Mouse (Mus musculus): Measurements from ENCODE around the gene Fmnl2. TPM values are rescaled to one million over a fixed set of nuclear protein-coding genes. Genes with fewer than 3 reads are reported as not detected.

The Fmnl2 gene
- polyA plus RNA-seq, 1 experiment from 2014 or later, result 7.3 TPM

- no peak overlapping the region for H3K4me3 ChIP-seq
- no peaks in the 10 kb centered on the region for H3K9me3 ChIP-seq
- peaks cover 45% of the 10 kb centered on the region for H3K4me1 ChIP-seq
- H3K27ac ChIP-seq (replicated peaks), result peak overlapping the region; percentile 35; the same call in 1 of the 2 replicates
- no peak for DNase-seq (ENCODE audit: low spot score)
- WGBS, result 46% methylated on average over 10 of the region's 10 CpGs
- H3K27me3 ChIP-seq (replicated peaks; ENCODE audit: low read depth, poor library complexity, severe bottlenecking), result no peaks in the 10 kb centered on the region
- H3K36me3 ChIP-seq (replicated peaks), result no peaks in the 10 kb centered on the region
Measured at GRCm38 (mm10) chr2:52927858-52928301, 70.2 kb downstream of the Fmnl2 start.

GRCm38 (mm10) chr2:52928401-52928800, 70.7 kb downstream of the Fmnl2 start:
- H3K27ac ChIP-seq (replicated peaks), result 0 out of 2 replicates have a peak overlapping the region, but pooled peaks have one; percentile 35
- H3K27me3 ChIP-seq (replicated peaks; ENCODE audit: low read depth, poor library complexity, severe bottlenecking), result no peaks in the 10 kb centered on the region
- DNase-seq (ENCODE audit: low spot score), result no peak
- peaks cover 45% of the 10 kb centered on the region for H3K4me1 ChIP-seq
- no peak overlapping the region for H3K4me3 ChIP-seq
- no peaks in the 10 kb centered on the region for H3K36me3 ChIP-seq (replicated peaks)
- 61% methylated on average over 3 of the region's 3 CpGs for WGBS
- no peaks in the 10 kb centered on the region for H3K9me3 ChIP-seq

GRCm38 (mm10) chr2:52930106-52930868, 72.6 kb downstream of the Fmnl2 start:
- DNase-seq (ENCODE audit: low spot score), result no peak
- no peaks in the 10 kb centered on the region for H3K36me3 ChIP-seq (replicated peaks)
- 82% methylated on average over 5 of the region's 5 CpGs for WGBS
- H3K27me3 ChIP-seq (replicated peaks; ENCODE audit: low read depth, poor library complexity, severe bottlenecking), result no peaks in the 10 kb centered on the region
- no peaks in the 10 kb centered on the region for H3K9me3 ChIP-seq
- peaks cover 37% of the 10 kb centered on the region for H3K4me1 ChIP-seq
- no peak overlapping the region for H3K4me3 ChIP-seq
- no peak overlapping the region for H3K27ac ChIP-seq (replicated peaks)

- DNase-seq (ENCODE audit: low spot score), result no peak
- no peak overlapping the region for H3K4me3 ChIP-seq
- 85% methylated on average over 2 of the region's 2 CpGs for WGBS
Measured at GRCm38 (mm10) chr2:52931315-52931714, 73.7 kb downstream of the Fmnl2 start.

GRCm38 (mm10) chr2:52935906-52936305, 78.2 kb downstream of the Fmnl2 start:
- no peaks in the 10 kb centered on the region for H3K36me3 ChIP-seq (replicated peaks)
- no peak overlapping the region for H3K27ac ChIP-seq (replicated peaks)
- 87% methylated on average over 6 of the region's 6 CpGs for WGBS
- no peaks in the 10 kb centered on the region for H3K9me3 ChIP-seq
- peaks cover 37% of the 10 kb centered on the region for H3K4me1 ChIP-seq
- H3K27me3 ChIP-seq (replicated peaks; ENCODE audit: low read depth, poor library complexity, severe bottlenecking), result no peaks in the 10 kb centered on the region
- no peak overlapping the region for H3K4me3 ChIP-seq
- no peak for DNase-seq (ENCODE audit: low spot score)

More at GRCm38 (mm10) chr2:52931315-52931714, 73.7 kb downstream of the Fmnl2 start:
- Histone ChIP-seq H3K4me1 (peaks cover 37% of the 10 kb centered on the region), H3K9me3 (no peaks in the 10 kb centered on the region), H3K36me3 (replicated peaks) (no peaks in the 10 kb centered on the region), H3K27ac (replicated peaks) (no peak overlapping the region), H3K27me3 (replicated peaks; ENCODE audit: low read depth, poor library complexity, severe bottlenecking) (no peaks in the 10 kb centered on the region)

- WGBS, result 21% methylated on average over 6 of the region's 6 CpGs
- H3K9me3 ChIP-seq, result no peaks in the 10 kb centered on the region
- DNase-seq (ENCODE audit: low spot score), result peak; percentile 30
- H3K36me3 ChIP-seq (replicated peaks), result no peaks in the 10 kb centered on the region
- H3K4me3 ChIP-seq, result no peak overlapping the region
- 0 out of 2 replicates have a peak overlapping the region, but pooled peaks have one; percentile 30 for H3K27ac ChIP-seq (replicated peaks)
- H3K27me3 ChIP-seq (replicated peaks; ENCODE audit: low read depth, poor library complexity, severe bottlenecking), result no peaks in the 10 kb centered on the region
- peaks cover 38% of the 10 kb centered on the region for H3K4me1 ChIP-seq
Measured at GRCm38 (mm10) chr2:52938351-52939074, 80.9 kb downstream of the Fmnl2 start.

GRCm38 (mm10) chr2:52943644-52944423, 86.2 kb downstream of the Fmnl2 start:
- Histone ChIP-seq H3K9me3 (no peaks in the 10 kb centered on the region), H3K27me3 (replicated peaks; ENCODE audit: low read depth, poor library complexity, severe bottlenecking) (no peaks in the 10 kb centered on the region), H3K4me1 (peaks cover 54% of the 10 kb centered on the region), H3K27ac (replicated peaks) (peak overlapping the region; percentile 5), H3K36me3 (replicated peaks) (peaks cover 9% of the 10 kb centered on the region), H3K4me3 (no peak overlapping the region)
- DNase-seq (ENCODE audit: low spot score), result no peak
- 74% methylated on average over 9 of the region's 9 CpGs for WGBS

- H3K4me1 ChIP-seq, result peaks cover 46% of the 10 kb centered on the region
- 84% methylated on average over 5 of the region's 5 CpGs for WGBS
- H3K27ac ChIP-seq (replicated peaks), result no peak overlapping the region; the same call in 1 of the 2 replicates
- H3K27me3 ChIP-seq (replicated peaks; ENCODE audit: low read depth, poor library complexity, severe bottlenecking), result no peaks in the 10 kb centered on the region
- no peak for DNase-seq (ENCODE audit: low spot score)
- no peaks in the 10 kb centered on the region for H3K9me3 ChIP-seq
- H3K36me3 ChIP-seq (replicated peaks), result peaks cover 13% of the 10 kb centered on the region
- H3K4me3 ChIP-seq, result no peak overlapping the region
Measured at GRCm38 (mm10) chr2:52944594-52944993, 86.9 kb downstream of the Fmnl2 start.

GRCm38 (mm10) chr2:52946074-52946473, 88.4 kb downstream of the Fmnl2 start:
- Histone ChIP-seq H3K9me3 (no peaks in the 10 kb centered on the region), H3K36me3 (replicated peaks) (peaks cover 13% of the 10 kb centered on the region), H3K4me1 (peaks cover 47% of the 10 kb centered on the region), H3K27ac (replicated peaks) (peak overlapping the region; percentile 67), H3K4me3 (no peak overlapping the region), H3K27me3 (replicated peaks; ENCODE audit: low read depth, poor library complexity, severe bottlenecking) (no peaks in the 10 kb centered on the region)
- 45% methylated on average over 2 of the region's 2 CpGs for WGBS
- no peak for DNase-seq (ENCODE audit: low spot score)

- no peak overlapping the region for H3K4me3 ChIP-seq
- H3K27me3 ChIP-seq (replicated peaks; ENCODE audit: low read depth, poor library complexity, severe bottlenecking), result no peaks in the 10 kb centered on the region
- WGBS, result 41% methylated on average over 11 of the region's 11 CpGs
- H3K27ac ChIP-seq (replicated peaks), result no peak overlapping the region
- DNase-seq (ENCODE audit: low spot score), result no peak
- peaks cover 13% of the 10 kb centered on the region for H3K36me3 ChIP-seq (replicated peaks)
- H3K9me3 ChIP-seq, result no peaks in the 10 kb centered on the region
- peaks cover 49% of the 10 kb centered on the region for H3K4me1 ChIP-seq
Measured at GRCm38 (mm10) chr2:52946524-52947186, 89.0 kb downstream of the Fmnl2 start.

GRCm38 (mm10) chr2:52948406-52948805, 90.7 kb downstream of the Fmnl2 start:
- H3K4me3 ChIP-seq, result no peak overlapping the region
- H3K4me1 ChIP-seq, result peaks cover 48% of the 10 kb centered on the region
- DNase-seq (ENCODE audit: low spot score), result no peak
- H3K9me3 ChIP-seq, result no peaks in the 10 kb centered on the region
- H3K27me3 ChIP-seq (replicated peaks; ENCODE audit: low read depth, poor library complexity, severe bottlenecking), result no peaks in the 10 kb centered on the region
- 95% methylated on average over 3 of the region's 3 CpGs for WGBS
- no peak overlapping the region for H3K27ac ChIP-seq (replicated peaks)
- peaks cover 13% of the 10 kb centered on the region for H3K36me3 ChIP-seq (replicated peaks)

- Histone ChIP-seq H3K4me1 (peaks cover 39% of the 10 kb centered on the region), H3K27ac (replicated peaks) (no peak overlapping the region), H3K4me3 (no peak overlapping the region), H3K27me3 (replicated peaks; ENCODE audit: low read depth, poor library complexity, severe bottlenecking) (no peaks in the 10 kb centered on the region), H3K9me3 (no peaks in the 10 kb centered on the region), H3K36me3 (replicated peaks) (peaks cover 13% of the 10 kb centered on the region)
- no peak for DNase-seq (ENCODE audit: low spot score)
- 95% methylated on average over 4 of the region's 4 CpGs for WGBS
Measured at GRCm38 (mm10) chr2:52949556-52949955, 91.9 kb downstream of the Fmnl2 start.
